Mouse (Mus musculus) megakaryocyte, embryonic 14.5 days (primary cell): ENCODE measurements around the gene 1700025G04Rik.

Experiments
- FLI1 ChIP-seq: IDR thresholded peaks from 2 replicates; pipeline ENCODE4 v1.6.1; 2012; ENCODE audit warnings: low read length, inconsistent platforms, mixed read lengths
- GATA1 ChIP-seq: IDR thresholded peaks from 3 replicates; pipeline ENCODE4 v1.6.1; 2012; ENCODE audit warnings: mixed read lengths, low read length, inconsistent platforms, borderline replicate concordance

- TF ChIP-seq GATA1 (no peak), FLI1 (no peak)
These were observed 226.2 kb downstream of the 1700025G04Rik start for GRCm38 (mm10) chr1:151863797-151864147.
